Mouse (Mus musculus) neural tube, embryonic 15.5 days (tissue): ENCODE measurements around the gene Krt28. TPM values are rescaled to one million over a fixed set of nuclear protein-coding genes. Genes with fewer than 3 reads are reported as not detected.

Experiments used
- ATAC-seq: fragments of 200-750 bp; cut with Nextera tagmentation; 2 replicates; pipeline ENCODE4 v1.8.0; 2017; ENCODE audit warnings: mild to moderate bottlenecking, moderate TSS enrichment, moderate library complexity; ENCODE audit not compliant: low FRiP score
- H3K27ac ChIP-seq: fragments of 300-500 bp; sonication (generic); replicated peaks from 2 replicates; pipeline ENCODE4 v1.5.1; 2015; ENCODE audit warnings: mild to moderate bottlenecking, inconsistent platforms
- H3K27me3 ChIP-seq: fragments of 300-500 bp; sonication (generic); replicated peaks from 2 replicates; pipeline ENCODE4 v1.6.1; 2015; ENCODE audit warnings: inconsistent platforms
- H3K36me3 ChIP-seq: fragments of 300-500 bp; sonication (generic); 2 replicates; pipeline ENCODE4 v1.6.1; 2015; ENCODE audit warnings: inconsistent platforms
- H3K4me1 ChIP-seq: fragments of 300-500 bp; sonication (generic); 2 replicates; pipeline ENCODE4 v1.6.1; 2015; ENCODE audit warnings: inconsistent platforms
- H3K4me2 ChIP-seq: fragments of 300-500 bp; sonication (generic); 2 replicates; pipeline ENCODE4 v1.6.1; 2015; ENCODE audit warnings: inconsistent platforms, mild to moderate bottlenecking, moderate library complexity
- H3K4me3 ChIP-seq: fragments of 300-500 bp; sonication (generic); replicated peaks from 2 replicates; pipeline ENCODE4 v1.5.1; 2015; ENCODE audit warnings: mild to moderate bottlenecking, inconsistent platforms
- H3K9ac ChIP-seq: fragments of 300-500 bp; sonication (generic); replicated peaks from 2 replicates; pipeline ENCODE4 v1.6.1; 2015; ENCODE audit warnings: mild to moderate bottlenecking, inconsistent platforms
- H3K9me3 ChIP-seq: fragments of 300-500 bp; sonication (generic); replicated peaks from 2 replicates; pipeline ENCODE4 v1.6.1; 2016; ENCODE audit warnings: inconsistent platforms
- WGBS: fragments of 180-500 bp; shearing (Covaris S2); methylation state at CpG from one replicate; pipeline ENCODE4 v1.1.7; 2015; ENCODE audit warnings: mixed read lengths; 5-methylcytosine and 5-hydroxymethylcytosine counted together
- polyA plus RNA-seq: library from polyadenylated mRNA; unstranded; fragments of >200 nt; fragmentation: Nextera tagmentation; extraction: Ambion mirVana; gene quantifications from 2 replicates; pipeline ENCODE4 v1.2.1, GENCODE M21; 2015

Krt28 gene
- polyA plus RNA-seq, 1 experiment from 2014 or later, result 0.36 TPM

DNA sequence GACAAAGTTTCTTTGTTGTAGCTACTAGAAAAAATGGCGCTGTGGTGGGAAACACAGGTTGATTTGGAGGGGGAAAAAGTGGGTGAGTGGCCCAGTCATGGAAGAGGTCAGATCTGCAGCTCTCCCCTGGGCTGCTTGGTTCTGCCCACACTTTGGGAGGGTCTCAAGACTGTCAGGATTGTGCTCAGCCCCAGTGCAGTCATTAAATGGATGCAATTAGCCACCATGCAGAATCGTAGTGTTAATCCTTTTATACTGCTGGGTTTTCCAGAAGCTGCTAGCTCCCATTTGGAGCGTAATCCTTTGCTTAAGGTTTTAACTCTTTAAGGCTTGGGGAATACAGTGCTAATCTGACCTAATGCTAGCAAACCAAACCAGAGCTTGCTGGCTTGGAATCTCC is 21.3 kb upstream of the Krt28 start:
- no peak overlapping the region for H3K4me2 ChIP-seq
- WGBS, result 39% methylated on average over 3 of the region's 3 CpGs
- H3K9ac ChIP-seq, result no peak overlapping the region
- no peaks in the 10 kb centered on the region for H3K9me3 ChIP-seq
- no peak overlapping the region for H3K27ac ChIP-seq
- H3K27me3 ChIP-seq, result peaks cover 4% of the 10 kb centered on the region; the same call in 1 of the 2 replicates
- no peaks in the 10 kb centered on the region for H3K36me3 ChIP-seq
- ATAC-seq, result no peak
- no peaks in the 10 kb centered on the region for H3K4me1 ChIP-seq
- no peak overlapping the region for H3K4me3 ChIP-seq

DNA sequence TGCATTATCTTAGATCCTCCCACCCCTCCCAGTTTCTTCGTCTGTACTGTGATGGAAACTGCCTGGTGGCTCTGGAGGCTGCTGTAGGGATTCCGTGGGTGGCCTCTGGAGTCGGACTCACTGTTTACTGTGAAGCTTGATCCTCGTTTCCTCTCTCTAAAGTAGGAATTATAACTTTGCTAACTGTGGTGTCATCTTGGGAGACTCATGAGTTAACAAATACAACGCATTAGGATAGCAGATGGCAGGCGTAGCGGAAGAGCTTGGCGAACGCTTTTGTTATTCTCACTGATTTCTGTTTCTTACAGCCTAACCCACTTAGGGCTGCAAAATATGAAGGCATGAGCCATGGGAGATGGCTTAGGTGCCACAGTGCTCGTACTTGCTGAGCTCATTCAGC is 17.8 kb upstream of the Krt28 start:
- H3K9ac ChIP-seq, result no peak overlapping the region
- no peaks in the 10 kb centered on the region for H3K36me3 ChIP-seq
- ATAC-seq, result no peak
- H3K4me1 ChIP-seq, result peaks cover under 1% of the 10 kb centered on the region; the same call in 1 of the 2 replicates
- H3K4me2 ChIP-seq, result no peak overlapping the region
- no peak overlapping the region for H3K27ac ChIP-seq
- no peaks in the 10 kb centered on the region for H3K9me3 ChIP-seq
- no peak overlapping the region for H3K4me3 ChIP-seq
- H3K27me3 ChIP-seq, result no peaks in the 10 kb centered on the region
- WGBS, result 87% methylated on average over 10 of the region's 10 CpGs

DNA sequence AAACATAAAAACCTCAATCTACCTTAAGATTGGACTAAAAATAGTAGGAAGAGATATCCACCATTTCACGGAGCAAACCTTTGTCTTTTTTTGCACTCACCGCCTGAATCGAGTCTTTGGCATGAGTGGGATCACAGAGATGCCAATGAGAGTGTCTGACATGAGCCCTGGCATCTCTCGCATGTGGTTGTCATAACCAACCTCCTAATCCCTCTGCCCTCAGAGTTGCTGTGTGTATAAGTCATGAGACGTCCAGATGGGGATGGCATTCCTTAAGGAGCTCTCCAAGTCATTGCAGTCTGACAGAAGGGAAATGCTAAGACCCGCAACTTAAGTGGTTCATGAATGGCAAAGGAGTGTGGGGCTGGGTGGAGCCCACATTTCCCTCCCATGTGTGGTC is 16.7 kb upstream of the Krt28 start:
- Histone ChIP-seq H3K9me3 (no peaks in the 10 kb centered on the region), H3K4me1 (peaks cover 11% of the 10 kb centered on the region), H3K4me2 (no peak overlapping the region), H3K9ac (no peak overlapping the region), H3K27me3 (no peaks in the 10 kb centered on the region), H3K36me3 (no peaks in the 10 kb centered on the region), H3K4me3 (no peak overlapping the region), H3K27ac (no peak overlapping the region)
- whole genome bisulfite sequencing, result 90% methylated on average over 6 of the region's 6 CpGs
- ATAC-seq, result no peak

DNA sequence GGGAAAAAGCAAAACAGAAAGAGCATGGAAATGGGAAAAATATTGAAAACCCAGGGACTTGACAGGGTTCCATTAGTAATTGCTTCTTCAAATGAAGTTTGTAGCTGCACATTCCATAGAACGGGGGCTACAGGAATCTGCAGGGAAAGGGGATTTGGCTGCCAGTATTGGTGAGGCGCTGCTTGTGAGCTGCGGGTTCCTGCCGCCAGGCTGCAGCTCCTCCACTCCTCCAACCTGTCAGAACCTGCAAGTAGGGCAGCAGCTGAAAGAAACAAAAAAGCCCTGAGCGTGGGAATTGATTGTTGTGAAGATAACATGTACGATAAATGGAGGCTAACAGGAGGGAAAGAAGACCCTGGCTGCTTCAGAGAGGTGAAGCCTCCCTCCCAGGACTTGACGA is 16.2 kb upstream of the Krt28 start:
- no peak overlapping the region for H3K9ac ChIP-seq
- 84% methylated on average over 7 of the region's 7 CpGs for WGBS
- ATAC-seq, result no peak
- no peaks in the 10 kb centered on the region for H3K27me3 ChIP-seq
- H3K4me2 ChIP-seq, result no peak overlapping the region
- no peaks in the 10 kb centered on the region for H3K9me3 ChIP-seq
- no peaks in the 10 kb centered on the region for H3K36me3 ChIP-seq
- H3K4me1 ChIP-seq, result peaks cover 11% of the 10 kb centered on the region
- no peak overlapping the region for H3K27ac ChIP-seq
- H3K4me3 ChIP-seq, result no peak overlapping the region

DNA sequence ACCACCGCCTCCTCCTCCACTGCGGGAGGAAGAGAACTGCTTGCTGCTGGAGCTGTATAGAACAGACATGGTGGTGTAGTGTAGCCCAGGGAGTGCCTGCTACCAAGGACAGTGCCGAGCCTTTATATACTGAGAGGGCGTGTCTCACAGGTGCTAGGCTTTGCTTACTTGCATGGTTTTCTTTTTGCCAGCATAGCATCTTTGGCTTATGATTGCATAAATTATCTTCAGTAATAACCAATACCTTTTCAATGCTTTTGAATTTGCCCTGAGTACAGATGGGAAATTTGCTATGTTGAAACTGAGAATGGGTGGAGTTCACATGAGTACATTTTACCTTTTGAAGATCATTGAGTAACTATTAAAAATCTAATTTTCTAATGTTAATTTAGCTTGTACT is 14.6 kb upstream of the Krt28 start, which contains the start of gene Krt10:
Gene Krt10 (minus strand): TSS at position 101 of the 400 bp plus-strand sequence.
- WGBS, result 86% methylated on average over 4 of the region's 4 CpGs
- Histone ChIP-seq H3K27ac (no peak within 1 kb of the TSS), H3K4me1 (peaks cover 13% of the 10 kb centered on the region), H3K36me3 (no peaks in the 10 kb centered on the region), H3K9me3 (no peaks in the 10 kb centered on the region), H3K9ac (no peak within 1 kb of the TSS), H3K4me3 (no peak within 1 kb of the TSS), H3K27me3 (no peaks in the 10 kb centered on the region), H3K4me2 (no peak within 1 kb of the TSS)
- ATAC-seq, result no peak

DNA sequence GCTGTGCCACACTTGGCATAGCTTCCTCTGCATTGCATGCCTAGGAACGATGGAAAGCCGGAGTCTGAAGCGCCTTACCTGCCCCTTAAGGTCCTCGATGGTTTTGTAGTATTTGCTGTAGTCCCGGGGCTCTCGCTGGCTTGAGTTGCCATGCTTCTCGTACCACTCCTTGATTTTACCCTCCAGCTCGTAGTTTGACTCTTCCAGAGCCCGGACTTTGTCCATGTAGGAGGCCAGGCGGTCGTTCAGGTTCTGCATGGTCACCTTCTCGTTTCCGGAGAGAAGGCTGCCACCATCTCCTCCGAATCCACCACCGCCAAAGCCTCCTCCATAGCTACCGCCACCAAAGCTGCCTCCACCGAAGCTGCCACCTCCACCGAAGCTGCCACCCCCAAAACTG is 14.0 kb upstream of the Krt28 start:
- H3K27me3 ChIP-seq, result no peaks in the 10 kb centered on the region
- no peak overlapping the region for H3K27ac ChIP-seq
- no peak overlapping the region for H3K4me3 ChIP-seq
- no peak for ATAC-seq
- no peaks in the 10 kb centered on the region for H3K36me3 ChIP-seq
- WGBS, result 95% methylated on average over 18 of the region's 18 CpGs
- no peak overlapping the region for H3K9ac ChIP-seq
- H3K4me1 ChIP-seq, result peaks cover 13% of the 10 kb centered on the region
- H3K9me3 ChIP-seq, result no peaks in the 10 kb centered on the region
- H3K4me2 ChIP-seq, result no peak overlapping the region

DNA sequence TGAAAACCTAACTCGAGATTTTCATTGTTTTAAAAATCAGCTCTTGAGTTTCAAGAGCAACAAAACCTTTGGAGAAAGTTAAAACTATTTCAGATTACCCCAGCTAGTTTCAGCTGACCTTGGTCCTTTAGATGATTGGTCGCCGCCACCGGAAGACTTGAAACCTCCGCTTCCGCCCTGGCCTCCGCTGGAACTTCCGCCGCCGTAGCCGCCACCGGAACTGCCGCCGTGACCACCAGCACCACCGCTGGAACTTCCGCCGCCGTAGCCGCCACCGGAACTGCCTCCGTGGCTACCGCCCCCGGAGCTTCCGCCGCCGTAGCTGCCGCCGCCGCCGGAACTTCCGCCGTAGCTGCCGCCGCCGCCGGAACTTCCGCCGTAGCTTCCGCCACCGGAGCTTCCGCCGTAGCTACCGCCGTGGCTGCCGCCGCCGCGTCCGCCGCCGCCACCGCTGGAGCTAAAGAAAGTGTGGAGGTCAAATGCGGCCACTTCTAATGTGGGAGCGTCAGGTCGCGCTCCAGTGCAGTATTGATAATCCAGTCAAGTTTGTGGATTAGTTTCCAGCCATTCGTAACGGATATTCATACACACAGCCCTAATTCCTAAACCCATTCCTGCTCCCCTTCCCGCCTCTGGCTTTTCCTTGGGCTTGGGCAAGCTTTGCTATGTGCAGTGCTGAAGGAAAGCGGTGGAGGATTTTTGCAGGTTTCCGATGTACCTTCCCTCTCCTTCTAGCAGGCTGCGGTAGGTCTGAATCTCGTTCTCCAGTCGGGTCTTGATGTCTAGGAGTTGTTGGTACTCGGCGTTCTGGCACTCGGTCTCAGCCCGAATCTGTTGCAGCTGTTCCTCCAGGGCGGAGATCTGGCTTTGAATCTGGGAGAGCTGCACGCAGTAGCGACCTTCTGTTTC is 11.4 kb upstream of the Krt28 start:
- H3K4me2 ChIP-seq, result peak overlapping the region; percentile 69
- no peaks in the 10 kb centered on the region for H3K9me3 ChIP-seq
- peak overlapping the region; percentile 79 for H3K9ac ChIP-seq
- peaks cover 13% of the 10 kb centered on the region for H3K4me1 ChIP-seq
- WGBS, result 2% methylated on average over 71 of the region's 71 CpGs
- peak overlapping the region; percentile 96 for H3K27ac ChIP-seq
- no peaks in the 10 kb centered on the region for H3K36me3 ChIP-seq
- ATAC-seq, result peak; percentile 84; the same call in 1 of the 2 replicates
- H3K27me3 ChIP-seq, result peaks cover 21% of the 10 kb centered on the region
- H3K4me3 ChIP-seq, result peak overlapping the region; percentile 64

DNA sequence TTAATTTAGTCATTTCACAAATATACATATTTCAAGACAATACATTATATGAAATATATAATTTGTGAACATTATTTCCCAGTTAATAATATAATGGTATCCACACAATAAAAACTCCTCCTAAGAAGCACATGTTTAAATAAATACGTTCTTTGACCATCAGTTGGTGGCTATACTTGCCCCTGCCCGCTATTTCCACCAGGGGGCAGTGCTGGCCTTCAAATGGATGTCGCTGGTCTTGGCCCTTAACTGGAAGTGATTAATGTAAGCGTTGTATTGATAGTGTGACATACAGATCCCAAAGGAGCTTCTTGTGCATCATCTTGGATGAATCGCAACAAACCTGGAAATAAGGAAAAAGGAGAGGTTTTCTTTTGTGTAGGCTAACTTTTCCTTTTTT is 4.9 kb upstream of the Krt28 start:
- H3K9ac ChIP-seq, result no peak overlapping the region
- peaks cover 29% of the 10 kb centered on the region for H3K27me3 ChIP-seq
- H3K4me1 ChIP-seq, result no peaks in the 10 kb centered on the region
- H3K9me3 ChIP-seq, result no peaks in the 10 kb centered on the region
- H3K4me2 ChIP-seq, result no peak overlapping the region
- WGBS, result 12% methylated on average over 5 of the region's 5 CpGs
- ATAC-seq, result no peak
- no peak overlapping the region for H3K27ac ChIP-seq
- H3K4me3 ChIP-seq, result no peak overlapping the region
- no peaks in the 10 kb centered on the region for H3K36me3 ChIP-seq

DNA sequence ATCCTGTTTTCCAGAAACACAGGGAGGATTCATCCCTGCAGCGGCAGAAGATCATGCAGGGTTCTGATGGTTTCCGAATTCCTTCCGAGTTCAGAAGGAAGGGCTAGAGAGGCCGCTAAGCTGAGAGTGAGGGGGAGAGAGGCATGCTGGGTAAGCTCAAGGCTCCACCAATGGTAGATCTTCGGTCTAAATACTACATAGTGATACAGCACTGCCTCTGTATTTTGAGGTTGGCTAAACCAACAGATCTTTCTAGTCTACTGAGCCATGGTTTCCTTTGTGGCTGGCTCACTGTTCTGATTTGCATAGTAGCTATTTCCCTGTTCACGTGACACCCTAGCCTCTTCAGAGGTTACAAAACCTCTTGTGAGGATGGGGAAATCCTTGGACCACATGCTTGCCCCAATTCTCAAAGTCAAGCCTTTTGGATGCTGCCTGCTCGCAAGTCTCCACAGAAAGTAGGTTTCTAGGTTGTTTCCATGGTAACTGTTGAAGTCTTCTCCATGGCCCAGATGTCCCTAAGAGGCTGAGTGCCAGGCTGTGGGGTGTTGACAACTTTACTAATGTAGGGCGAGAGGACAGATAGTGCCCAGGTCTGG is 4.8 kb downstream of the Krt28 start:
- H3K27me3 ChIP-seq, result peaks cover 5% of the 10 kb centered on the region; the same call in 1 of the 2 replicates
- WGBS, result 85% methylated on average over 8 of the region's 8 CpGs
- H3K4me3 ChIP-seq, result no peak overlapping the region
- no peak for ATAC-seq
- no peak overlapping the region for H3K4me2 ChIP-seq
- no peaks in the 10 kb centered on the region for H3K4me1 ChIP-seq
- H3K36me3 ChIP-seq, result no peaks in the 10 kb centered on the region
- H3K27ac ChIP-seq, result no peak overlapping the region
- no peaks in the 10 kb centered on the region for H3K9me3 ChIP-seq
- no peak overlapping the region for H3K9ac ChIP-seq

DNA sequence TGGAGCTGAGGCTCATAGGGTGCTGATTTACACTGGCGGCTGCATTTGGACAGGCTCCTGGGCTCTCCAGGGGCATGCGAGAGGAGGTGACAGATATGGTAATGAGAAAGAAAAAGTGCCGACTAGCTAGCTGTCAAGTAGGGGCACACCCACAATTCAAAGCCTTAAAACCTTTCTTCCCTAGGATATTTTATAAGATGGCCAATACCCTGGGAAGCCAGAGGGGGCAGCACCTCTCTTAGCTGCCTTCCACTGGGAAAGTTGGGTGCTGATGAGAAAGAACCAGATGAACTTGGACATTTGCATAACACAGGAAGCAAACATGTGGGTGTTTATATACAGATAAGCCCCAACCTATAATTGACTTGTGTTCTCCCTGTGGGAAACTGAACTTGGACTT is 5.5 kb downstream of the Krt28 start:
- no peak for ATAC-seq

DNA sequence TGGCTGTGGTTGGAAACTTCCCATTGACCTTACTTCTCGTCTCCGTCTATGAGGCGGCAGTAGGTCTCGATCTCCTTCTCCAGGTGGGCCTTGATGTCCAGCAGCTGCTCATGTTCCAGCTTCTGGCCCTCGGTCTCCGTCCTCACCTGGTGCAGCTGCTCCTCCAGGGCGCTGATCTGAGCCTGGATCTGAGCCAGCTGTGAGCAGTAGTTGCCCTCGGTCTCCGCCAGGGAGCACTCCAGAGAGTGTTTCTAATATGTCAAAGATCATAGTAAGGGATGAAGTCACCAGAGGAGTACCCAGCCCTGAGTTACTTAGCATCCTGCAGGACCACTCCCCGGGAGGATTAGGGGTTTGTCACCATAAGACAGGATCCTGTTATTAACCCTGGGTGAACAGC is 7.9 kb downstream of the Krt28 start:
- Histone ChIP-seq H3K4me3 (no peak overlapping the region), H3K4me2 (no peak overlapping the region)

More for the DNA sequence above, 5.5 kb downstream of the Krt28 start:
- Histone ChIP-seq H3K4me1 (no peaks in the 10 kb centered on the region), H3K4me3 (no peak overlapping the region), H3K9ac (no peak overlapping the region), H3K27ac (no peak overlapping the region), H3K9me3 (no peaks in the 10 kb centered on the region), H3K4me2 (no peak overlapping the region), H3K27me3 (peaks cover 5% of the 10 kb centered on the region; the same call in 1 of the 2 replicates), H3K36me3 (no peaks in the 10 kb centered on the region)
- WGBS, result 12% methylated on average over 3 of the region's 3 CpGs

DNA sequence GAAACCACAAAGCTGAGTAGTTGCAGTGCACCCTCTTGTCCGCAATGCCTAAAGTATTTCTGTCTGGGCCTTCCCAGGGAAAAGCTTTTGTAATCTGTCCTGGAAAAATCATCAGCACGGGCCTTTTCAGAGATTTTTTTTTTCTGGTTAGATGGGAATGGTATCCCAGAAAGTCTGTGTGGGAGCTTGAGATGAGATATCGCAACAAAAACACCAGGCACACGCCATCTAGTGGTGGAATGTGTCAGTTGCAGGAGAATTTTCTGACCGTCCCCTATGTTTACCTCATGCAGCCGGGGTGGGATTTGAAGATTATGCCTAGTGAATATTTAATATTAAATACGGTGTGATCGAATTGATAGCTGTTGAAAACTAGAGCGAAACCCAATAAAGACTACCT is 10.3 kb downstream of the Krt28 start:
- no peak for ATAC-seq
- no peak overlapping the region for H3K4me3 ChIP-seq
- no peaks in the 10 kb centered on the region for H3K9me3 ChIP-seq
- H3K36me3 ChIP-seq, result no peaks in the 10 kb centered on the region
- no peaks in the 10 kb centered on the region for H3K4me1 ChIP-seq
- WGBS, result 26% methylated on average over 9 of the region's 9 CpGs
- 0 out of 2 replicates have a peak, but pooled peaks cover 5% of the 10 kb centered on the region for H3K27me3 ChIP-seq
- H3K9ac ChIP-seq, result no peak overlapping the region
- no peak overlapping the region for H3K4me2 ChIP-seq
- H3K27ac ChIP-seq, result no peak overlapping the region

More for the DNA sequence above, 7.9 kb downstream of the Krt28 start:
- no peak overlapping the region for H3K27ac ChIP-seq
- no peak for ATAC-seq
- H3K27me3 ChIP-seq, result 0 out of 2 replicates have a peak, but pooled peaks cover 5% of the 10 kb centered on the region
- no peaks in the 10 kb centered on the region for H3K36me3 ChIP-seq
- WGBS, result 50% methylated on average over 10 of the region's 10 CpGs
- H3K4me1 ChIP-seq, result no peaks in the 10 kb centered on the region
- no peak overlapping the region for H3K9ac ChIP-seq
- no peaks in the 10 kb centered on the region for H3K9me3 ChIP-seq
